Mouse (Mus musculus) C2C12 (cell line): ENCODE measurements around the gene Fcnb.

Source experiments
- CEBPB ChIP-seq: IDR thresholded peaks from one replicate; pipeline ENCODE4 v1.6.1; 2011; ENCODE audit warnings: low read depth, mild to moderate bottlenecking, control low read depth, moderate library complexity
- CTCF ChIP-seq: IDR thresholded peaks from one replicate; pipeline ENCODE4 v1.5.1; 2011; ENCODE audit not compliant: control insufficient read depth, insufficient read depth, insufficient read length
- USF1 ChIP-seq: IDR thresholded peaks from one replicate; pipeline ENCODE4 v1.6.1; 2011; ENCODE audit warnings: low read depth, mild to moderate bottlenecking, control low read depth, moderate library complexity

DNA sequence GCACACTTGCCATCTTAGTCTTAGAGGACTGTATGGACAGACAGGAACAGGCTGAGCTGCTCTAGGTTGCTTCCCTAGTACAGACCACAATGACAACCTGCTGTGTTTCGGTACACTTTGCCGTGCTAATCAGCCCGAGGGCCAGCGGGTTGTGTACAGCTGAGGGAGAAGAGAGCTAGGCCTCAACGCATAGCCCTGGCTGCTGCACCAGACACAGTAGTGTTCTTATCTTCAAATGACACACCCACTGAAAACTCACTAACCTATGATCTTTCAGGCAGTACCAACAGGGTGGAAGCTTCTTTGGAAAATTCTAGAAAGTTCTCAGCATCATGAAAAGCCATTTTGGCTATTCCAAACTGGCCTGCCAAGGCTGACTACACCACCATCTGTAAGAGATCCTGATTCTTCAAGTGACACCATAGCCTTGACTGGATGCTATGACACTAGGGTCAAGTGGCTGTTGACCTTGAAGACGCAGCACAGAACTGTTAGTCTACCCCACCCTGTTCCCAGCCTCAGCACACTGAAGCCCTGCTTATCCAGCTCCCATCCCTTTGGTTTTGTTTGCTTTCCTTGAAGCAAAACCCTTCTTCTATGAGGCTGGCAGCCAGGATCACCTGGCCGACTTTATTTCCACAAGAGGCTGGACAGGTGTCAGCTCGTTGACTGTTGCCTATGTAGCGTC, 16.3 kb upstream of the Fcnb start:
- TF ChIP-seq CTCF (no peak), USF1 (no peak), CEBPB (no peak)
